32 mouse cellular contexts compared by ENCODE assay signal in the genomic region with DNA sequence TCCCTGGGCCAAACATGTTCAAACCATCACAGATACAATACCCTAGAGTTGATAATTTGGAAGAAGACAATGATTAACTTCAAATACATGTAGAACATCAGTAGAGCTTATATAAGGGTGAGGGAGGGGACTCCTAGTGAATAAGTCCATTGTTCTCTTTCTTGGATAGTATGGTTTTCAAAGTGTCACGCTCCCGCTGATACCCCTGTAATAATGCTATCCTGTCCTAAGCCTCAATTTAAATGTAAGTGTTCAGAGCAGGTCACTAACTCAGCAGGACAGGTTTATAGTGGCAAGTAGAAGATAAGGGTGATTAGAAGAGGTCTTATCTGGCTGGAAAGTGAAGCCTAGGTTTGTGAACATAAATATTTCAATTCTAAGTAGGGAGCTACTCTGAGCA.
"Had no signal": no experiment of that assay in that cellular context is flagged by ENCODE, and none has a peak within 500 bp of the region (broad histone marks: within the 10 kb centered on the region; RNA-seq: fewer than 3 reads in every experiment).

No protein-coding gene starts in this region.

- H3K4me3 ChIP-seq: limb, embryonic 10.5 days; limb, embryonic 12.5 days; limb, embryonic 13.5 days; limb, embryonic 15.5 days; liver, embryonic 12.5 days; liver, embryonic 13.5 days; liver, embryonic 15.5 days; lung, embryonic 15.5 days; megakaryocyte, embryonic 14.5 days; midbrain, embryonic 10.5 days; midbrain, embryonic 12.5 days; midbrain, embryonic 13.5 days; midbrain, embryonic 15.5 days; myocyte; neural tube, embryonic 12.5 days had no signal

- H3K4me2 ChIP-seq: limb, embryonic 12.5 days; limb, embryonic 13.5 days; limb, embryonic 15.5 days; liver, embryonic 11.5 days; liver, embryonic 12.5 days; liver, embryonic 13.5 days; liver, embryonic 15.5 days; lung, embryonic 14.5 days; lung, embryonic 15.5 days; midbrain, embryonic 11.5 days; midbrain, embryonic 12.5 days; midbrain, embryonic 13.5 days; midbrain, embryonic 15.5 days; neural tube, embryonic 12.5 days had no signal

- DNase-seq: left cerebral cortex, postnatal 4 days; liver; liver, embryonic 13.5 days; liver, postnatal 0 days; lung, adult 18-20 months; lung, adult 2 months; lung, embryonic 14.5 days; lung, postnatal 10 days; lung, postnatal 14 days; lung, postnatal 36 days; lung, postnatal 4 days; midbrain, embryonic 14.5 days had no signal

- H3K4me1 ChIP-seq: limb, embryonic 10.5 days; limb, embryonic 12.5 days; limb, embryonic 13.5 days; limb, embryonic 15.5 days; liver, embryonic 12.5 days; liver, embryonic 13.5 days; liver, embryonic 15.5 days; megakaryocyte, embryonic 14.5 days; midbrain, embryonic 10.5 days; midbrain, embryonic 12.5 days; midbrain, embryonic 13.5 days; midbrain, embryonic 15.5 days; neural tube, embryonic 12.5 days had no signal

- H3K36me3 ChIP-seq: limb, embryonic 10.5 days; limb, embryonic 12.5 days; limb, embryonic 13.5 days; limb, embryonic 15.5 days; liver, embryonic 12.5 days; liver, embryonic 13.5 days; liver, embryonic 15.5 days; lung, embryonic 15.5 days; midbrain, embryonic 10.5 days; midbrain, embryonic 12.5 days; midbrain, embryonic 13.5 days; midbrain, embryonic 15.5 days; neural tube, embryonic 12.5 days had no signal

- H3K9me3 ChIP-seq: limb, embryonic 10.5 days; limb, embryonic 12.5 days; limb, embryonic 13.5 days; limb, embryonic 15.5 days; liver, embryonic 12.5 days; liver, embryonic 13.5 days; lung, embryonic 15.5 days; midbrain, embryonic 10.5 days; midbrain, embryonic 12.5 days; midbrain, embryonic 13.5 days; midbrain, embryonic 15.5 days; neural tube, embryonic 12.5 days had no signal

- H3K27me3 ChIP-seq: limb, embryonic 12.5 days; limb, embryonic 13.5 days; limb, embryonic 15.5 days; liver, embryonic 12.5 days; liver, embryonic 13.5 days; liver, embryonic 15.5 days; lung, embryonic 15.5 days; megakaryocyte, embryonic 14.5 days; midbrain, embryonic 12.5 days; midbrain, embryonic 13.5 days; midbrain, embryonic 15.5 days; neural tube, embryonic 12.5 days had no signal

- H3K27ac ChIP-seq: limb, embryonic 10.5 days; limb, embryonic 12.5 days; limb, embryonic 13.5 days; limb, embryonic 15.5 days; liver, embryonic 12.5 days; liver, embryonic 13.5 days; liver, embryonic 14.5 days; liver, embryonic 15.5 days; lung, embryonic 15.5 days; macrophage; midbrain, embryonic 10.5 days; midbrain, embryonic 12.5 days; midbrain, embryonic 13.5 days; midbrain, embryonic 15.5 days; neural tube, embryonic 12.5 days had no signal

- H3K9ac ChIP-seq: limb, embryonic 12.5 days; limb, embryonic 13.5 days; limb, embryonic 15.5 days; liver, embryonic 12.5 days; liver, embryonic 13.5 days; liver, embryonic 14.5 days; liver, embryonic 15.5 days; liver, postnatal 0 days; lung, embryonic 14.5 days; lung, embryonic 15.5 days; midbrain, embryonic 12.5 days; midbrain, embryonic 13.5 days; midbrain, embryonic 15.5 days; neural tube, embryonic 12.5 days had no signal

- ATAC-seq: liver, embryonic 12.5 days; liver, postnatal 0 days; lung, postnatal 0 days; midbrain, embryonic 13.5 days; midbrain, embryonic 15.5 days; midbrain, embryonic 16.5 days had no signal
